Mouse (Mus musculus): Measurements from ENCODE around the gene Azi2. TPM values are rescaled to one million over a fixed set of nuclear protein-coding genes. Genes with fewer than 3 reads are reported as not detected.

Azi2 gene
- polyA plus RNA-seq, 1 experiment = 32.7 TPM

DNA sequence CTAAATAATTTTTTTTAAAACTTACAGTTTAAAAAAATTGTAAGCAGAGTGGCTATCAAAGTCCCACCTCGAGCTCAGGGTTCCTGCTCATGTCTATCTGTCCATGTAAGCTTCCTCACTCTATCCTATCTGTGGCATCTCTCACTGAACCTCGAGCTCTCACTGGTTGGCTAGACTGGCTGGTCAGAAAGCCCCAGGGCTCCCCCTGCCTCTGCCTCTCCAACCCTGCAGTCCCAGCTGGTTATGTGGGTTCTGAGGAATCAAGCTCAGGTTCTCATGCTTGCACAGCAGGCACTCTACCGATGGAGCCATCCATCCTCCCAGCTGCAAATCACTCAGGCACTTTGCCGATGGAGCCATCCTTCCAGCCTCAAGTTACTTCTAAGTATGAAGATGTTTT is 10.8 kb upstream of the Azi2 start:
- Histone ChIP-seq H3K36me3 (ENCODE audit: control insufficient read depth, insufficient read depth, low read length) (no peaks in the 10 kb centered on the region), H3K4me1 (ENCODE audit: control insufficient read depth, insufficient read depth, insufficient read length, low read length) (no peaks in the 10 kb centered on the region), H3K27me3 (ENCODE audit: control insufficient read depth, insufficient read depth, low read length) (no peaks in the 10 kb centered on the region), H3K27ac (ENCODE audit: insufficient read depth, low read depth, low read length) (no peak overlapping the region), H3K4me3 (ENCODE audit: low read depth, low read length) (no peak overlapping the region)
- WGBS = 43% methylated on average over 4 of the region's 4 CpGs
- TF ChIP-seq CTCF (IDR thresholded peaks at IDR 0.05; ENCODE audit: extremely low read depth, insufficient read length, insufficient replicate concordance, low read depth, low read length) (no peak), POLR2A (IDR thresholded peaks at IDR 0.05; ENCODE audit: low read depth, low read length) (no peak)

DNA sequence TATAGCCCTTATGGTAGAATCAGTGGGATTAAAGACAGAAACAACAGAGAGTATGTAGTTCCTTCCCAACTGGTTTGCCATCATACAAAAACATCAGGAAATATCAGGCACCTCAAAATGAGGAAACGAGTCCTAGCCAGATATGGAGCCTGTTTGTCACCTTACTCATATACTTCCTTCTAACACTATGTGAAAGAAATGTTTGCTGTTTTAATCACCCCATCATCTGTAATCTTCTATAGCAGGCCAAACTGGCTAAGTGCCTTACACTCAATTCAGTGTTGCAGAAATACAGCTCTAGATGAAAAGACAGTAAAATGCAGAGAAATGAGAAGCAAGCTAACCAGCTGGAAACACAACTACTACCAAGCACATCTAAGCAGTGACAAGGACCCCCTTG is 10.0 kb upstream of the Azi2 start:
- Histone ChIP-seq H3K4me1 (ENCODE audit: control insufficient read depth, insufficient read depth, insufficient read length, low read length) (no peaks in the 10 kb centered on the region), H3K4me3 (ENCODE audit: low read depth, low read length) (no peak overlapping the region), H3K27ac (ENCODE audit: insufficient read depth, low read depth, low read length) (no peak overlapping the region), H3K36me3 (ENCODE audit: control insufficient read depth, insufficient read depth, low read length) (no peaks in the 10 kb centered on the region), H3K27me3 (ENCODE audit: control insufficient read depth, insufficient read depth, low read length) (no peaks in the 10 kb centered on the region)
- 37% methylated on average over 1 of the region's 1 CpGs for WGBS
- no peak for TF ChIP-seq POLR2A (IDR thresholded peaks at IDR 0.05; ENCODE audit: low read depth, low read length)
- TF ChIP-seq CTCF (IDR thresholded peaks at IDR 0.05; ENCODE audit: extremely low read depth, insufficient read length, insufficient replicate concordance, low read depth, low read length) = no peak

DNA sequence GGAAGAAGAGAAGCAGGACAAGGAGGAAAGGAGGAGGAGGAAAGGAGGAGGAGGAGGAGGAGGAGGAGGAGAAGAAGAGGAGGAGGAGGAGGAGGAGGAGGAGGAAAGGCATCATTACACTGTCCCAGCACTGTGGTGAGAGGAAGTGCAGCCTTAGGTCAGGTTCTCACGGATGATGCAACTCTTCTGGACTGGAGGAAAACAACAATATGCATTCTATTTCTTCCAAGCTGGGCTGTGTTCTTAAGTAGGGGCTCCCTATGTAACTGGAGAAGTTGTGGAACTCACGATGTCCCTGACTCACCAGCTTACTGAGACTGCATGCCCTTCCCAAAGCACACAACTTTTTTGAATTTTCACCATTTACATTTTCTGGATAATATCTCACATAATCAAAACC is 8.6 kb upstream of the Azi2 start:
- 51% methylated on average over 2 of the region's 2 CpGs for WGBS
- no peak for TF ChIP-seq POLR2A (IDR thresholded peaks at IDR 0.05; ENCODE audit: low read depth, low read length)
- no peak for TF ChIP-seq CTCF (IDR thresholded peaks at IDR 0.05; ENCODE audit: extremely low read depth, insufficient read length, insufficient replicate concordance, low read depth, low read length)
- no peak overlapping the region for H3K27ac ChIP-seq (ENCODE audit: insufficient read depth, low read depth, low read length)

DNA sequence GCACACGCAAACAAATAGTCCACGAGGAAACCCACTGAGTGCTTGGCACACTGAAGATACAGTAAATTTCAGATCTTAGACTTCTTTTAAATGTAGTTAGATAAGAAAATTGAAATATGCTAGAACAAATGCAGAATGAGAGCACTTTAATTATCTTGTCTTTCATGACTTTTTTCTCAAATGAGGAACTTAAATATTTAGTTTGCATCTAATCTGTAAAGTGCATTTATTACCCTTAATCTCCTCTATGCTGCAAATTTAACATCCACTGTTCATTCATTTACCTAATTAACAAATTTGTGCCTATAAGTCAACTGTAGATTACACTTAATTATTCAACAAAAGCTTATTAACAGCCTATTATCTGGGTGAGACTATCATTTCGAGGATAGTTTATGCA is 5.3 kb upstream of the Azi2 start:
- 77% methylated on average over 3 of the region's 3 CpGs for WGBS
- Histone ChIP-seq H3K4me3 (ENCODE audit: low read depth, low read length) (no peak overlapping the region), H3K27me3 (ENCODE audit: control insufficient read depth, insufficient read depth, low read length) (no peaks in the 10 kb centered on the region), H3K27ac (ENCODE audit: insufficient read depth, low read depth, low read length) (no peak overlapping the region), H3K36me3 (ENCODE audit: control insufficient read depth, insufficient read depth, low read length) (no peaks in the 10 kb centered on the region), H3K4me1 (ENCODE audit: control insufficient read depth, insufficient read depth, insufficient read length, low read length) (peaks cover 1% of the 10 kb centered on the region; the same call in 1 of the 2 replicates)
- TF ChIP-seq POLR2A (IDR thresholded peaks at IDR 0.05; ENCODE audit: low read depth, low read length) = no peak
- no peak for TF ChIP-seq CTCF (IDR thresholded peaks at IDR 0.05; ENCODE audit: extremely low read depth, insufficient read length, insufficient replicate concordance, low read depth, low read length)

More for the DNA sequence above, 8.6 kb upstream of the Azi2 start:
- H3K27me3 ChIP-seq (ENCODE audit: control insufficient read depth, insufficient read depth, low read length) = no peaks in the 10 kb centered on the region
- no peaks in the 10 kb centered on the region for H3K4me1 ChIP-seq (ENCODE audit: control insufficient read depth, insufficient read depth, insufficient read length, low read length)
- no peak overlapping the region for H3K4me3 ChIP-seq (ENCODE audit: low read depth, low read length)
- H3K36me3 ChIP-seq (ENCODE audit: control insufficient read depth, insufficient read depth, low read length) = no peaks in the 10 kb centered on the region

DNA sequence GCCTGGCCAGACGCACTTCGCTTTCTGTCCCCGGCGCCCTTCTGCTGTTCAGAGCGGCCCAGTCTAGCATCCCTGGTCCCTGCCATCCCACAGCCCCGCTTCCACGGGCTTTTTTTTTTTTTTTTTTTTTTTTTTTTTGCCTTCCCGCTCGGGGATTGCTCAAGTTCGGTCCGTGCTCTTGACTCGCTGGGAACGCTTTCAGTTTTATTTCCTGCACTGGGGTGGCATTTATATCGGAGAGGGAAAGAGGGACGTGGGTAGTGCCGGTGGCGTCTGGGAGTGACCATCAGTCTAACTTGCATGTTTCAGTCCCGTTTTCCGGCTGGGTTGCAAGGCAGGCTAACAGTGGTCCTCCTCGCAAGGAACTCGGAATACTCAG is 712 bp downstream of the Azi2 start:
- WGBS = under 1% methylated on average over 21 of the region's 21 CpGs

DNA sequence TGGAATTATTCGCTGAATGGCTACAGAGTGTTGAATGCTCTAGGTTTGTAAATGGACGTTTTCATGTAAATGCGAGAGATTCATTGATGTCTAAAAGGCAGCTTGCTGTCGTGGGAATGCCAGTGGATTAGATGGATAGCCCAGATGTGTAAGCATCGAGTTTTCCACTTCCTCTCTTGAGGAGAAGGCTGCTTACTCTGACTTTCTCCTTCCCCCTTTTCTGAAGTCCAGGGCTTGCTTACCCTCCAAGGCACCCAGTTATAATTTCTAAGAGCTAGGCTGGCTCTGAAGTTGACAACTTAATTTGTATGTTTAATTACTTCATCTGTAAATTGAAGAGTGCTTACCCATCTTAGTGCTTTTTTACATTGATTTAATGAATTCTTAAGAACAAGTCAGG is 1.3 kb downstream of the Azi2 start:
- peaks cover 3% of the 10 kb centered on the region; the same call in 1 of the 2 replicates for H3K36me3 ChIP-seq (ENCODE audit: control insufficient read depth, insufficient read depth, low read length)
- peak overlapping the region; percentile 20; the same call in 1 of the 2 replicates for H3K4me3 ChIP-seq (ENCODE audit: low read depth, low read length)
- peaks cover 4% of the 10 kb centered on the region for H3K4me1 ChIP-seq (ENCODE audit: control insufficient read depth, insufficient read depth, insufficient read length, low read length)
- no peaks in the 10 kb centered on the region for H3K27me3 ChIP-seq (ENCODE audit: control insufficient read depth, insufficient read depth, low read length)
- H3K27ac ChIP-seq (ENCODE audit: insufficient read depth, low read depth, low read length) = peak overlapping the region; percentile 98; the same call in 1 of the 2 replicates
- TF ChIP-seq POLR2A (IDR thresholded peaks at IDR 0.05; ENCODE audit: low read depth, low read length) (no peak), CTCF (IDR thresholded peaks at IDR 0.05; ENCODE audit: extremely low read depth, insufficient read length, insufficient replicate concordance, low read depth, low read length) (no peak)
- WGBS = 13% methylated on average over 5 of the region's 5 CpGs

More for the DNA sequence above, 712 bp downstream of the Azi2 start:
- TF ChIP-seq POLR2A (IDR thresholded peaks at IDR 0.05; ENCODE audit: low read depth, low read length) (no peak), CTCF (IDR thresholded peaks at IDR 0.05; ENCODE audit: extremely low read depth, insufficient read length, insufficient replicate concordance, low read depth, low read length) (no peak)
- Histone ChIP-seq H3K27ac (ENCODE audit: insufficient read depth, low read depth, low read length) (peak overlapping the region; percentile 98), H3K4me1 (ENCODE audit: control insufficient read depth, insufficient read depth, insufficient read length, low read length) (peaks cover 4% of the 10 kb centered on the region), H3K4me3 (ENCODE audit: low read depth, low read length) (peak overlapping the region; percentile 84), H3K36me3 (ENCODE audit: control insufficient read depth, insufficient read depth, low read length) (peaks cover 3% of the 10 kb centered on the region; the same call in 1 of the 2 replicates), H3K27me3 (ENCODE audit: control insufficient read depth, insufficient read depth, low read length) (no peaks in the 10 kb centered on the region)

DNA sequence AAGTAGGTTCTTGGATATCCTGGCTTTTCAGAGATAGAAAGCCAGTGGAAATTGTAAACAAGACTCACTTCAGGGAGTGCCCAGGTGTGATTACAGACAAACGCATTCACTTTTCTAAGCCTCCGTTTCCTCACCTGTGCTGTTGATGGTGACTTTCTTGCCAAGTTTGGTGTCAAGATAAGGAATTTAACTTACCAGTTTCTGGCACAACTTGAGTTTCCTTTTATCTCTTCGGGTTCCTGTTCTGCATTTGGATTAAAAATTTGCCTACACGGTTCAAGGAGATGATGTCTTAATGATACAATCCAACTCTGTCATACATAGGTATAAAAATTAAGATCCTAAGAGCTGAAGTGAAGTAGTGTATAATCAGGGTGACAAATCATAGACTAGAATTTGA is 2.4 kb downstream of the Azi2 start:
- TF ChIP-seq POLR2A (IDR thresholded peaks at IDR 0.05; ENCODE audit: low read depth, low read length) = no peak
- no peak for TF ChIP-seq CTCF (IDR thresholded peaks at IDR 0.05; ENCODE audit: extremely low read depth, insufficient read length, insufficient replicate concordance, low read depth, low read length)
- Histone ChIP-seq H3K27me3 (ENCODE audit: control insufficient read depth, insufficient read depth, low read length) (no peaks in the 10 kb centered on the region), H3K4me1 (ENCODE audit: control insufficient read depth, insufficient read depth, insufficient read length, low read length) (peaks cover 4% of the 10 kb centered on the region), H3K4me3 (ENCODE audit: low read depth, low read length) (no peak overlapping the region), H3K27ac (ENCODE audit: insufficient read depth, low read depth, low read length) (no peak overlapping the region), H3K36me3 (ENCODE audit: control insufficient read depth, insufficient read depth, low read length) (peaks cover 8% of the 10 kb centered on the region; the same call in 1 of the 2 replicates)
- 20% methylated on average over 4 of the region's 4 CpGs for WGBS
